Mouse (Mus musculus): ENCODE measurements at regions not wholly inside any gene's neighbourhood (a gene's known extent, or its start where the extent isn't known, plus 50 kb on each side); places are given as distances from the start of the nearest gene placed in this dataset.

- DNase-seq, result no peak
Observed at GRCm38 (mm10) chr7:125270711-125271110, 173.8 kb upstream of the Kdm8 start.

- peak; percentile 35 for DNase-seq
Observed at GRCm38 (mm10) chr7:125271356-125271755, 173.1 kb upstream of the Kdm8 start.

- DNase-seq, result peak; percentile 40
Observed at GRCm38 (mm10) chr7:125281371-125281770, 163.1 kb upstream of the Kdm8 start.

- no peak for DNase-seq
Observed at GRCm38 (mm10) chr7:125295226-125295625, 149.2 kb upstream of the Kdm8 start.

GRCm38 (mm10) chr7:125308433-125308832, 136.0 kb upstream of the Kdm8 start:
- no peak for DNase-seq

- DNase-seq, result no peak
Observed at GRCm38 (mm10) chr7:125310971-125311370, 133.5 kb upstream of the Kdm8 start.

GRCm38 (mm10) chr7:125313604-125314003, 130.9 kb upstream of the Kdm8 start:
- DNase-seq, result no peak

- no peak for DNase-seq
Observed at GRCm38 (mm10) chr7:125334769-125335168, 109.7 kb upstream of the Kdm8 start.

GRCm38 (mm10) chr7:125335586-125336165, 108.8 kb upstream of the Kdm8 start:
- peak; percentile 9 for DNase-seq

GRCm38 (mm10) chr7:125336826-125337225, 107.7 kb upstream of the Kdm8 start:
- no peak for DNase-seq

- DNase-seq, result no peak
Observed at GRCm38 (mm10) chr7:125338177-125338751, 106.2 kb upstream of the Kdm8 start.

- no peak for DNase-seq
Observed at GRCm38 (mm10) chr7:125340326-125340905, 104.1 kb upstream of the Kdm8 start.

- DNase-seq, result peak; percentile 5
Observed at GRCm38 (mm10) chr7:125349606-125350005, 94.9 kb upstream of the Kdm8 start.

- DNase-seq, result no peak
Observed at GRCm38 (mm10) chr7:125354211-125354610, 90.3 kb upstream of the Kdm8 start.

- no peak for DNase-seq
Observed at GRCm38 (mm10) chr7:125354956-125355355, 89.5 kb upstream of the Kdm8 start.

- DNase-seq, result no peak
Observed at GRCm38 (mm10) chr7:125358016-125358415, 86.5 kb upstream of the Kdm8 start.

- DNase-seq, result no peak
Observed at GRCm38 (mm10) chr7:125383021-125383420, 61.5 kb upstream of the Kdm8 start.

GRCm38 (mm10) chr7:125384171-125384570, 60.3 kb upstream of the Kdm8 start:
- DNase-seq, result no peak

GRCm38 (mm10) chr7:125392536-125392935, 51.9 kb upstream of the Kdm8 start:
- DNase-seq, result peak; percentile 55

- DNase-seq, result peak; percentile 7
Observed at GRCm38 (mm10) chr7:125393228-125393627, 51.2 kb upstream of the Kdm8 start.

GRCm38 (mm10) chr7:125393654-125394346, 50.7 kb upstream of the Kdm8 start:
- DNase-seq, result peak; percentile 99

Data from adrenal gland, postnatal 10 days (tissue).